Mouse (Mus musculus): ENCODE data around the gene Rab13. TPM values are rescaled to one million over a fixed set of nuclear protein-coding genes. Genes with fewer than 3 reads are reported as not detected.

Rab13 gene
- polyA plus RNA-seq, 1 experiment from 2014 or later = 12.3 TPM

DNA sequence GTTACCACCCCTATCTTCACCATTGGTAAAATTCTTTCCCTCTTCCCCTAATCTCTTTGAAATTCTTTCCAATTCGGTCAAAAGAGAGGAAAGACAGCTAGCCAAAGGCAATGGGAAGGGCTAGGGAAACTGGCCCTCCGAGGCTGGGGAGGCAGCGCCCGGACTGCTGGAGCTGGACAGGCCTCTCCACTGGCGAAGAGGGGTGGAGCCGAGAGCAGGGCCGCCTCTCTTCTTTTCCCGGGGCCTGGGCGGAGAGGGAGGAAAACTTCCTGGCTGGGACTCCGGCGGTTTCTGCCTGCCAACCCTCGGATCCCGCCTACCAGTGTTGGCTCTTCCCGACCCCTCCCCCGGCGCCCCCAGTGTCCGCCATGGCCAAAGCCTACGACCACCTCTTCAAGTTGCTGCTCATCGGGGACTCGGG is 7.0 kb downstream of the Rab13 start:
- WGBS = 0% methylated on average over 18 of the region's 20 CpGs
- DNase-seq (ENCODE audit: low spot score) (peak; percentile 64), ATAC-seq (ENCODE audit: insufficient read depth, low FRiP score, low TSS enrichment) (peak; percentile 71)
- Histone ChIP-seq H3K4me3 (ENCODE audit: low read depth, low read length) (peak overlapping the region; percentile 39), H3K36me3 (ENCODE audit: control insufficient read depth, insufficient read depth, low read length) (no peaks in the 10 kb centered on the region; the same call in 1 of the 2 replicates), H3K27me3 (ENCODE audit: control insufficient read depth, insufficient read depth, low read length) (no peaks in the 10 kb centered on the region), H3K27ac (ENCODE audit: low read depth, low read length) (peak overlapping the region; percentile 40; the same call in 1 of the 2 replicates), H3K9ac (ENCODE audit: low read length) (peak overlapping the region; percentile 50), H3K4me2 (ENCODE audit: low read depth) (peak overlapping the region; percentile 63), H3K4me1 (ENCODE audit: control insufficient read depth, insufficient read depth, low read length) (no peaks in the 10 kb centered on the region), H3K9me3 (ENCODE audit: control insufficient read depth, low read length) (no peaks in the 10 kb centered on the region)

DNA sequence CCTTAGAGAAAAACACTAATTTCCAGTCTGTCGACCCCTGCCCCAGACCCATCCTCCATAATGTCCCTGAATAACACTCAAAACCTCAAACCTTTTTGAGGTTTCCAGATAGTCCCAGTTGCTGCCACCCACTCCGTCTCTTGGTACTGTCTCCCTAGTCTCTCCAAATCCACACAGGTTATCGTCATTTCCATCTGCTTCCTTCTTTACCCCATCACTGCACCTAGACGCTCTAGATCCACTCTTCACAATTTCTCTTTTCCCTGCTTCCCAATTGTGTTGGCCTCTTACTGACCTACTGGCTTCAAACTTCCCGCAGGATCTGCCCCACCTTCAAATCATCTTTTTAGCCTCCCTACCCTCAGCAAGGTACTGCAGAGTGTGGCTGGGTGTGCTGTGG is 7.6 kb downstream of the Rab13 start:
- Histone ChIP-seq H3K9ac (ENCODE audit: low read length) (no peak overlapping the region; the same call in 1 of the 2 replicates), H3K27ac (ENCODE audit: low read depth, low read length) (no peak overlapping the region), H3K9me3 (ENCODE audit: control insufficient read depth, low read length) (no peaks in the 10 kb centered on the region), H3K36me3 (ENCODE audit: control insufficient read depth, insufficient read depth, low read length) (no peaks in the 10 kb centered on the region; the same call in 1 of the 2 replicates), H3K27me3 (ENCODE audit: control insufficient read depth, insufficient read depth, low read length) (no peaks in the 10 kb centered on the region), H3K4me3 (ENCODE audit: low read depth, low read length) (peak overlapping the region; percentile 39), H3K4me1 (ENCODE audit: control insufficient read depth, insufficient read depth, low read length) (no peaks in the 10 kb centered on the region), H3K4me2 (ENCODE audit: low read depth) (peak overlapping the region; percentile 63)
- no peak for DNase-seq (ENCODE audit: low spot score)
- ATAC-seq (ENCODE audit: insufficient read depth, low FRiP score, low TSS enrichment) = no peak
- WGBS = 26% methylated on average over 5 of the region's 5 CpGs

- no peak overlapping the region for H3K9ac ChIP-seq (ENCODE audit: low read length)
- H3K4me1 ChIP-seq (ENCODE audit: control insufficient read depth, insufficient read depth, low read length) = no peaks in the 10 kb centered on the region
- no peaks in the 10 kb centered on the region; the same call in 1 of the 2 replicates for H3K36me3 ChIP-seq (ENCODE audit: control insufficient read depth, insufficient read depth, low read length)
- WGBS = 92% methylated on average over 4 of the region's 4 CpGs
- no peak for DNase-seq (ENCODE audit: low spot score)
- no peak overlapping the region for H3K4me3 ChIP-seq (ENCODE audit: low read depth, low read length)
- H3K27me3 ChIP-seq (ENCODE audit: control insufficient read depth, insufficient read depth, low read length) = no peaks in the 10 kb centered on the region
- no peak overlapping the region for H3K4me2 ChIP-seq (ENCODE audit: low read depth)
- H3K9me3 ChIP-seq (ENCODE audit: control insufficient read depth, low read length) = no peaks in the 10 kb centered on the region
- no peak for ATAC-seq (ENCODE audit: insufficient read depth, low FRiP score, low TSS enrichment)
- no peak overlapping the region for H3K27ac ChIP-seq (ENCODE audit: low read depth, low read length)
Measured at GRCm38 (mm10) chr3:90222455-90222854, 9.0 kb downstream of the Rab13 start.

DNA sequence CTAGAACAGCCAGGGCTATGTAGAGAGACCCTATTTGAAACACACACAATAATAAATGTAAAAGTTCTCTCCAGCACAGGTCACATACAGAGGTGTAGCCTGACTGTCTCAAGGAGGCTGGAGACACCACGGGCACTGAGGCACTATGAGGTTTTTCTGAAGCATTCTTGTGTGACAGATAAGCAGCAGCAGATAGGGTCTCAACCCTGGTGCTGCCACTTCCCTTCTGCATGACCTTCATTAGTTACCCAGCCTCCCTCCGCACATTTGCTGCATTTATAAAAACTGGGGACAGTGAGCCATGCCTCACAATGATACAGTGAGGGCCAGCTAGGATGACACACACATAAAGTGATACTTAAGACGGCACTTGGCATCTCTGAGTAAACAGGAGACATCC is 9.4 kb downstream of the Rab13 start:
- H3K27ac ChIP-seq (ENCODE audit: low read depth, low read length) = no peak overlapping the region
- H3K36me3 ChIP-seq (ENCODE audit: control insufficient read depth, insufficient read depth, low read length) = no peaks in the 10 kb centered on the region; the same call in 1 of the 2 replicates
- WGBS = 77% methylated on average over 3 of the region's 3 CpGs
- no peak for DNase-seq (ENCODE audit: low spot score)
- no peaks in the 10 kb centered on the region for H3K27me3 ChIP-seq (ENCODE audit: control insufficient read depth, insufficient read depth, low read length)
- no peak for ATAC-seq (ENCODE audit: insufficient read depth, low FRiP score, low TSS enrichment)
- no peaks in the 10 kb centered on the region for H3K4me1 ChIP-seq (ENCODE audit: control insufficient read depth, insufficient read depth, low read length)
- no peak overlapping the region for H3K9ac ChIP-seq (ENCODE audit: low read length)
- H3K4me3 ChIP-seq (ENCODE audit: low read depth, low read length) = no peak overlapping the region
- H3K9me3 ChIP-seq (ENCODE audit: control insufficient read depth, low read length) = no peaks in the 10 kb centered on the region
- no peak overlapping the region for H3K4me2 ChIP-seq (ENCODE audit: low read depth)

GRCm38 (mm10) chr3:90224331-90224730 is 10.8 kb downstream of the Rab13 start:
- Histone ChIP-seq H3K9ac (ENCODE audit: low read length) (no peak overlapping the region), H3K4me2 (ENCODE audit: low read depth) (no peak overlapping the region), H3K4me1 (ENCODE audit: control insufficient read depth, insufficient read depth, low read length) (no peaks in the 10 kb centered on the region), H3K4me3 (ENCODE audit: low read depth, low read length) (no peak overlapping the region), H3K9me3 (ENCODE audit: control insufficient read depth, low read length) (no peaks in the 10 kb centered on the region), H3K27me3 (ENCODE audit: control insufficient read depth, insufficient read depth, low read length) (no peaks in the 10 kb centered on the region), H3K27ac (ENCODE audit: low read depth, low read length) (no peak overlapping the region), H3K36me3 (ENCODE audit: control insufficient read depth, insufficient read depth, low read length) (no peaks in the 10 kb centered on the region; the same call in 1 of the 2 replicates)
- DNase-seq (ENCODE audit: low spot score) (no peak), ATAC-seq (ENCODE audit: insufficient read depth, low FRiP score, low TSS enrichment) (no peak)
- 81% methylated on average over 10 of the region's 10 CpGs for WGBS

DNA sequence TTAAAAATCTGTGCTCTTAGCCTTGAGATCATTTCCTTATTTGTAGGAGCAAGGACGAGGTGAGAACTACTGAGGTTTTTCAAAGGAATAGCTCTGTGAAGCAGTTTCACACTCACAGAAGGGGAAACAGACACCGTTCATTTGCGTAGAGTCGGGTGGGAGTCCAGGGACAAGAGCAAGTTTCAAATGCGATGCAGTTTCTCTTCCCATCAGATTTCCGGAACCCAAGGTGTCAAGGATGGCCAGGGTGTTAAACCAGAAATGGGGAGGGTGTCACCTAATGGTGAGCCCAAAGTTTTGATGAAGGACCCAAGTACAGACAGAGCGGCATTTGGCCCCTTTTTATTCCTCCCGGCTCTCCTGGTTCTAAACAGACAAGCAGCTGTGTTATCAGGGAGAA is 17.6 kb downstream of the Rab13 start:
- no peak for DNase-seq (ENCODE audit: low spot score)
- H3K27me3 ChIP-seq (ENCODE audit: control insufficient read depth, insufficient read depth, low read length) = no peaks in the 10 kb centered on the region
- no peaks in the 10 kb centered on the region for H3K36me3 ChIP-seq (ENCODE audit: control insufficient read depth, insufficient read depth, low read length)
- peak overlapping the region; percentile 43 for H3K9ac ChIP-seq (ENCODE audit: low read length)
- ATAC-seq (ENCODE audit: insufficient read depth, low FRiP score, low TSS enrichment) = no peak
- peak overlapping the region; percentile 81 for H3K4me2 ChIP-seq (ENCODE audit: low read depth)
- no peaks in the 10 kb centered on the region for H3K9me3 ChIP-seq (ENCODE audit: control insufficient read depth, low read length)
- peaks cover 4% of the 10 kb centered on the region; the same call in 1 of the 2 replicates for H3K4me1 ChIP-seq (ENCODE audit: control insufficient read depth, insufficient read depth, low read length)
- peak overlapping the region; percentile 79 for H3K4me3 ChIP-seq (ENCODE audit: low read depth, low read length)
- H3K27ac ChIP-seq (ENCODE audit: low read depth, low read length) = no peak overlapping the region
- 14% methylated on average over 8 of the region's 8 CpGs for WGBS

- peak within 1 kb of the TSS; percentile 79 for H3K4me3 ChIP-seq (ENCODE audit: low read depth, low read length)
- H3K9ac ChIP-seq (ENCODE audit: low read length) = peak within 1 kb of the TSS; percentile 90
- H3K4me2 ChIP-seq (ENCODE audit: low read depth) = peak within 1 kb of the TSS; percentile 81
- H3K4me1 ChIP-seq (ENCODE audit: control insufficient read depth, insufficient read depth, low read length) = peaks cover 4% of the 10 kb centered on the region; the same call in 1 of the 2 replicates
- no peaks in the 10 kb centered on the region for H3K27me3 ChIP-seq (ENCODE audit: control insufficient read depth, insufficient read depth, low read length)
- DNase-seq (ENCODE audit: low spot score) (peak; percentile 93), ATAC-seq (ENCODE audit: insufficient read depth, low FRiP score, low TSS enrichment) (peak; percentile 92)
- H3K27ac ChIP-seq (ENCODE audit: low read depth, low read length) = peak within 1 kb of the TSS; percentile 64
- H3K9me3 ChIP-seq (ENCODE audit: control insufficient read depth, low read length) = no peaks in the 10 kb centered on the region
- no peaks in the 10 kb centered on the region for H3K36me3 ChIP-seq (ENCODE audit: control insufficient read depth, insufficient read depth, low read length)
- under 1% methylated on average over 61 of the region's 61 CpGs for WGBS
Measured at GRCm38 (mm10) chr3:90231507-90232333, 18.2 kb downstream of the Rab13 start, which contains the start of gene Jtb. Jtb (plus strand) TSS chr3:90231597.

DNA sequence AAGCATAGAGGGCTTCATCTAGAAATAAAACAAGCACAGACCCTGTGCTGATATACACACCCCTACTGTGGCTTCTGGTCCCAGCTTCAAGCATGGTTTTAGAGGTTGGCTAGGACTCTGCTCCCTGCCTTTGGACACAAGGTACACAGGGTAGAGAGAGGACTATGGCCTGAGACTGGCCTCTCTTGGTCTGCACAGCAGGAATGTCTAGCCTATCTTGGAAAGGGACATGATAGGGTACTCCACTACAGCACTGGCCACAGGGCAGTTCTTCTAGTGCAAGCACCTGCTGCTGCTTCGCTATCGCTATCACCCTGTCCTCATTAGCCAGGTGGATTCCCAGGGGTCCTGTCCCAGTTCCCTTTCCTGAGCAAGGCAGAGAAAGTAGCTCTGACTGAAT is 27.8 kb downstream of the Rab13 start:
- 81% methylated on average over 2 of the region's 2 CpGs for WGBS
- H3K4me1 ChIP-seq (ENCODE audit: control insufficient read depth, insufficient read depth, low read length) = peaks cover 8% of the 10 kb centered on the region
- DNase-seq (ENCODE audit: low spot score) = no peak
- no peak overlapping the region for H3K4me2 ChIP-seq (ENCODE audit: low read depth)
- no peaks in the 10 kb centered on the region for H3K9me3 ChIP-seq (ENCODE audit: control insufficient read depth, low read length)
- H3K27ac ChIP-seq (ENCODE audit: low read depth, low read length) = no peak overlapping the region
- no peaks in the 10 kb centered on the region for H3K27me3 ChIP-seq (ENCODE audit: control insufficient read depth, insufficient read depth, low read length)
- H3K9ac ChIP-seq (ENCODE audit: low read length) = no peak overlapping the region
- no peak overlapping the region for H3K4me3 ChIP-seq (ENCODE audit: low read depth, low read length)
- H3K36me3 ChIP-seq (ENCODE audit: control insufficient read depth, insufficient read depth, low read length) = no peaks in the 10 kb centered on the region
- no peak for ATAC-seq (ENCODE audit: insufficient read depth, low FRiP score, low TSS enrichment)

Data from neural tube, embryonic 11.5 days (tissue).